ENCODE assay signal across 11 mouse cellular contexts in the genomic region with DNA sequence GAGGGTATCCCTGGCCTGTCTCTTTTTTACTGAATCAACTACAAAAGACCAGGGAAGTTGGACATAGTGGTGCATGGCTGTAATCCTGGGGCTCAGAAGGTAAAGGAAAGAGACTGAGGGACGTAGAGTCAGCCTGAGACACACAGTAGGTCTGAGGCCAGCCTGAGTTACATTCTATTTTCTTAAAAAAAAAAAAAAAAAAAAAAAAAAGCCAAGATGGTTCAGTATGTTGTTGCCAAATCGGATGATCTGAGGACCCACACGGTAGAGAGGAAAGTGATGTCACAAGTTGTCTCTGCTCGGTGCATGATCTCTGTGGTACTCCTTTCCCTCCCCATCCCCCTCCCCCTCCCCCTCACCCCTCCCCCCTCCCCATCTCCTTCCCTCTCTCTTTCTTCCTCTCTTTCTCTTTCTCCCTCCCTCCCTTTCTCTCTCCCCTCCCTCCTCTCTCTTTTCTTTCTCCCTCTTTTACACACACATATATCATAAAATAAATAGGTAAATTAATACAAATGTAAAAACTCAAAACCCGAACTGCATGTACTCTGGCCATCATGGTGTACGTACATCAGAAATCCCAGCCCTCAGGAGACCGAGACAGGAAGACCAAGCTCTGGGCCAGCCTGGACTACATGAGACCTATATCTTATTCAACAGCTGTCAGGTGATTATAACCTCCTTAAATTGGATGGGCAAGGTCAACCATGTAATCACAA. TPM values are rescaled to one million over a fixed set of nuclear protein-coding genes. Genes with fewer than 3 reads are reported as not detected.
DNase-seq lines count a peak whose midpoint lies in the region; ATAC-seq and TF ChIP-seq lines count a peak whose summit lies in the region.
"Had no signal": no experiment of that assay in that cellular context is flagged by ENCODE, and none has a peak within 500 bp of the region (broad histone marks: within the 10 kb centered on the region; RNA-seq: fewer than 3 reads in every experiment).

No protein-coding gene starts in this region.

- no peak for TF ChIP-seq CTCF in midbrain, postnatal 0 days (IDR thresholded peaks at IDR 0.05)

- no peak overlapping the region for H3K27ac ChIP-seq in liver, embryonic 11.5 days (ENCODE audit: low read depth, low read length)
- H3K27ac ChIP-seq in embryonic facial prominence, embryonic 15.5 days (replicated peaks) = no peak overlapping the region
- no peak overlapping the region for H3K27ac ChIP-seq in intestine, embryonic 15.5 days
- no peak overlapping the region for H3K27ac ChIP-seq in midbrain, postnatal 0 days (ENCODE audit: low read depth, low read length)

- WGBS in liver, embryonic 11.5 days = 77% methylated on average over 7 of the region's 7 CpGs
- WGBS in embryonic facial prominence, embryonic 15.5 days = 82% methylated on average over 7 of the region's 7 CpGs
- WGBS in intestine, embryonic 15.5 days = 83% methylated on average over 7 of the region's 7 CpGs
- WGBS in midbrain, postnatal 0 days = 85% methylated on average over 7 of the region's 7 CpGs

- peak overlapping the region; percentile 61 for H3K4me2 ChIP-seq in liver, embryonic 11.5 days
- peak overlapping the region; percentile 42; the same call in 1 of the 2 replicates for H3K4me2 ChIP-seq in embryonic facial prominence, embryonic 15.5 days (replicated peaks)
- H3K4me2 ChIP-seq in intestine, embryonic 15.5 days (replicated peaks) = peak overlapping the region; percentile 56; the same call in 1 of the 2 replicates
- no peak overlapping the region for H3K4me2 ChIP-seq in midbrain, postnatal 0 days (ENCODE audit: low read depth, low read length, poor library complexity, severe bottlenecking)

- no peaks in the 10 kb centered on the region for H3K36me3 ChIP-seq in liver, embryonic 11.5 days (ENCODE audit: control insufficient read depth, insufficient read depth, low read length)
- no peaks in the 10 kb centered on the region for H3K36me3 ChIP-seq in embryonic facial prominence, embryonic 15.5 days
- H3K36me3 ChIP-seq in intestine, embryonic 15.5 days = no peaks in the 10 kb centered on the region
- H3K36me3 ChIP-seq in midbrain, postnatal 0 days (ENCODE audit: insufficient read depth, low read length) = no peaks in the 10 kb centered on the region

- peak; percentile 24; the same call in 1 of the 2 replicates for ATAC-seq in liver, embryonic 11.5 days (replicated peaks; ENCODE audit: low FRiP score)
- no peak for ATAC-seq in embryonic facial prominence, embryonic 15.5 days (ENCODE audit: insufficient number of reproducible peaks, low FRiP score, low TSS enrichment, low read depth)
- ATAC-seq in intestine, embryonic 15.5 days = no peak
- ATAC-seq in midbrain, postnatal 0 days (ENCODE audit: low FRiP score) = 0 out of 2 replicates have a peak, but pooled peaks have one; percentile 3
- ATAC-seq: activated CD4-positive, CD25-positive, alpha-beta regulatory T cell, adult 4 months had no signal

- H3K9me3 ChIP-seq in liver, embryonic 11.5 days (ENCODE audit: control insufficient read depth, low read length) = no peaks in the 10 kb centered on the region
- no peaks in the 10 kb centered on the region for H3K9me3 ChIP-seq in embryonic facial prominence, embryonic 15.5 days (replicated peaks)
- no peaks in the 10 kb centered on the region for H3K9me3 ChIP-seq in intestine, embryonic 15.5 days
- no peaks in the 10 kb centered on the region for H3K9me3 ChIP-seq in midbrain, postnatal 0 days (ENCODE audit: low read length)

- no peak for DNase-seq in liver, embryonic 11.5 days (ENCODE audit: low spot score)
- DNase-seq in liver = no peak
- DNase-seq in midbrain, postnatal 0 days (ENCODE audit: low spot score) = no peak
- no peak for DNase-seq in right cerebral cortex, postnatal 4 days
- DNase-seq in urinary bladder, postnatal 14 days (ENCODE audit: low spot score) = no peak
- DNase-seq in cerebellum, adult 18-20 months = no peak

- no peak overlapping the region for H3K4me3 ChIP-seq in liver, embryonic 11.5 days (ENCODE audit: low read depth, low read length)
- H3K4me3 ChIP-seq in embryonic facial prominence, embryonic 15.5 days (replicated peaks) = no peak overlapping the region
- H3K4me3 ChIP-seq in intestine, embryonic 15.5 days (replicated peaks) = peak overlapping the region; percentile 19; the same call in 1 of the 2 replicates
- no peak overlapping the region for H3K4me3 ChIP-seq in midbrain, postnatal 0 days (ENCODE audit: low read depth, low read length)

- no peaks in the 10 kb centered on the region for H3K27me3 ChIP-seq in liver, embryonic 11.5 days (replicated peaks; ENCODE audit: control insufficient read depth, insufficient read depth, low read length)
- H3K27me3 ChIP-seq in embryonic facial prominence, embryonic 15.5 days = no peaks in the 10 kb centered on the region
- no peaks in the 10 kb centered on the region; the same call in 1 of the 2 replicates for H3K27me3 ChIP-seq in intestine, embryonic 15.5 days (replicated peaks)
- no peaks in the 10 kb centered on the region for H3K27me3 ChIP-seq in midbrain, postnatal 0 days (ENCODE audit: insufficient read depth, low read length)

- H3K9ac ChIP-seq in liver, embryonic 11.5 days (ENCODE audit: low read depth, low read length) = no peak overlapping the region
- H3K9ac ChIP-seq in embryonic facial prominence, embryonic 15.5 days = no peak overlapping the region
- no peak overlapping the region for H3K9ac ChIP-seq in intestine, embryonic 15.5 days
- no peak overlapping the region for H3K9ac ChIP-seq in midbrain, postnatal 0 days (replicated peaks; ENCODE audit: low read length, poor library complexity, severe bottlenecking)

- H3K4me1 ChIP-seq in liver, embryonic 11.5 days (replicated peaks; ENCODE audit: control insufficient read depth, insufficient read depth, low read length) = peaks cover 16% of the 10 kb centered on the region
- peaks cover 21% of the 10 kb centered on the region for H3K4me1 ChIP-seq in embryonic facial prominence, embryonic 15.5 days
- peaks cover 21% of the 10 kb centered on the region for H3K4me1 ChIP-seq in intestine, embryonic 15.5 days (replicated peaks)
- H3K4me1 ChIP-seq in midbrain, postnatal 0 days (ENCODE audit: insufficient read depth, low read length) = peaks cover 3% of the 10 kb centered on the region; the same call in 1 of the 2 replicates

RNA-seq across cellular contexts. Expression of a gene that starts 11.2 kb away (rescaled TPM):
- not detected in 2 replicates for polyA plus RNA-seq in liver, embryonic 11.5 days (2014; fragmentation: Nextera tagmentation; extraction: Ambion mirVana)
- polyA plus RNA-seq in embryonic facial prominence, embryonic 15.5 days (2015; fragmentation: Nextera tagmentation; extraction: Ambion mirVana) = not detected in 2 replicates
- 0.30 and 0.63 TPM in 2 replicates for polyA plus RNA-seq in intestine, embryonic 15.5 days (2015; fragmentation: Nextera tagmentation; extraction: Ambion mirVana)
- not detected in 2 replicates for total RNA-seq in midbrain, postnatal 0 days (2014; rRNA removed)
- not detected in 2 replicates for polyA plus RNA-seq in midbrain, postnatal 0 days (2015; fragmentation: Nextera tagmentation; extraction: Ambion mirVana)
- total RNA-seq: hematopoietic stem cell, adult 5-6 weeks had no signal
- polyA plus RNA-seq: activated CD4-positive, CD25-positive, alpha-beta regulatory T cell, adult 4 months; lung, adult 2 months had no signal

RNA-seq across cellular contexts. Expression of a gene that starts 18.4 kb away (rescaled TPM):
- polyA plus RNA-seq in liver, embryonic 11.5 days (2014; fragmentation: Nextera tagmentation; extraction: Ambion mirVana) = 0.14 and 0.48 TPM in 2 replicates
- polyA plus RNA-seq in embryonic facial prominence, embryonic 15.5 days (2015; fragmentation: Nextera tagmentation; extraction: Ambion mirVana) = 1.7 and 2.2 TPM in 2 replicates
- polyA plus RNA-seq in intestine, embryonic 15.5 days (2015; fragmentation: Nextera tagmentation; extraction: Ambion mirVana) = 2.2 TPM in 2 replicates
- total RNA-seq in midbrain, postnatal 0 days (2014; rRNA removed) = 1.5 and 4.3 TPM in 2 replicates
- polyA plus RNA-seq in midbrain, postnatal 0 days (2015; fragmentation: Nextera tagmentation; extraction: Ambion mirVana) = 2.1 and 3.2 TPM in 2 replicates
- total RNA-seq: hematopoietic stem cell, adult 5-6 weeks had no signal
- polyA plus RNA-seq: activated CD4-positive, CD25-positive, alpha-beta regulatory T cell, adult 4 months had no signal

RNA-seq across cellular contexts. Expression of a gene that starts 50.4 kb away (rescaled TPM):
- polyA plus RNA-seq in liver, embryonic 11.5 days (2014; fragmentation: Nextera tagmentation; extraction: Ambion mirVana) = 0.29 and 0.31 TPM in 2 replicates
- 1.5 and 1.7 TPM in 2 replicates for polyA plus RNA-seq in embryonic facial prominence, embryonic 15.5 days (2015; fragmentation: Nextera tagmentation; extraction: Ambion mirVana)
- 1.3 and 1.5 TPM in 2 replicates for polyA plus RNA-seq in intestine, embryonic 15.5 days (2015; fragmentation: Nextera tagmentation; extraction: Ambion mirVana)
- 4.4 TPM in 2 replicates for total RNA-seq in midbrain, postnatal 0 days (2014; rRNA removed)
- polyA plus RNA-seq in midbrain, postnatal 0 days (2015; fragmentation: Nextera tagmentation; extraction: Ambion mirVana) = 0.47 and 0.49 TPM in 2 replicates

Comparison
In these comparisons a context has a peak if more than half of its experiments do, and no peak if none do; other contexts are left out.
1. ATAC-seq: peak in liver, embryonic 11.5 days (single experiment) and midbrain, postnatal 0 days (single experiment); none in embryonic facial prominence, embryonic 15.5 days (single experiment) and intestine, embryonic 15.5 days (single experiment).